Mouse (Mus musculus) layer of hippocampus, adult 2 months (tissue): ENCODE data around the gene Slc38a2. TPM values are rescaled to one million over a fixed set of nuclear protein-coding genes. Genes with fewer than 3 reads are reported as not detected.

ENCODE experiments used
- DNase-seq, 2 experiments: peaks; one replicate each; pipeline ENCODE4 v3.0.0; 2022; ENCODE audit warnings: low spot score in 2 of 2
- H3K27ac ChIP-seq: fragments of 200-600 bp; 2 replicates; pipeline ENCODE4 v1.8.1; 2022
- H3K4me3 ChIP-seq: fragments of 200-600 bp; 2 replicates; pipeline ENCODE4 v1.8.1; 2022; ENCODE audit warnings: mild to moderate bottlenecking
- CTCF ChIP-seq: fragments of 200-600 bp; conservative IDR thresholded peaks from 2 replicates; pipeline ENCODE4 v1.8.1; 2022; ENCODE audit warnings: antibody characterized with exemption, mild to moderate bottlenecking, moderate library complexity
- total RNA-seq, 2 experiments: library from RNA; stranded (reverse); gene quantifications; 2 replicates each; pipeline ENCODE4 v1.2.3; 2021

The Slc38a2 gene
- total RNA-seq, 2 experiments from 2014 or later: 73.5 to 78.1 TPM

DNA sequence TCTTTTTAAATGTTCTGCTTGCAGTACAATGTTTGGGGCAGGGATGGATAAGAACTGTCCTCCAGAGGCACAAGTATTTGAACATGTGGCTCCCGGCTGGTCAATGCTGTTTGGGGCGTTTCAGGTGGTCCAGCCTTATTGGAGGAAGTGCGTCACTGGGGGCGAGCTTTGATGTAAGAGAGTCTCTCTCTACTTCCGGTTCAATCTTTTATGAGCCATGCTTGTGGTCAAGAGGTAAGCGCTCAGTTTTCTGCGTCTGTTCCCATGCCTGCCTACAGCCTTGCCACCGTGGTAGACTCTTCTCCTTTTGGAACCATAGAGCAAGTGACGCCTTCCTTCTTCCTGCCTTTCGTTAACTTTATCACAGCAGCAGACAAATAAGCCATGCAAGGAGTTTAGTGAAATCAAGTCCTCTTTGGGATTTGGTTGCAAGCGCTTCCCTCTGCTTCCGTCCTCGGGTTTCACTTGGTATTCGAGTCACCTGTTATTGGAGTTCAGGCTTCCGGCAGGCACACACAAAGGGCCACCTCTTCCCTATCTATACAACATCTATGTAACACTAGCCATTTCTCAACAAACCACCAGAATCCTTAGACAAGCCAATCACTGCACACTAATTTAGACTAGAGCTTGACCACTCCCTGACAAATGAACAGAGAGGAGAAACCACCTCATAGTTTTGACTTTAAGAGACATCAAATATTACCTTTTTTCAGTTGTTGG, 37.3 kb upstream of the Slc38a2 start:
- no peak overlapping the region for H3K27ac ChIP-seq
- no peak overlapping the region for H3K4me3 ChIP-seq
- TF ChIP-seq CTCF: no peak
- no peak for DNase-seq

DNA sequence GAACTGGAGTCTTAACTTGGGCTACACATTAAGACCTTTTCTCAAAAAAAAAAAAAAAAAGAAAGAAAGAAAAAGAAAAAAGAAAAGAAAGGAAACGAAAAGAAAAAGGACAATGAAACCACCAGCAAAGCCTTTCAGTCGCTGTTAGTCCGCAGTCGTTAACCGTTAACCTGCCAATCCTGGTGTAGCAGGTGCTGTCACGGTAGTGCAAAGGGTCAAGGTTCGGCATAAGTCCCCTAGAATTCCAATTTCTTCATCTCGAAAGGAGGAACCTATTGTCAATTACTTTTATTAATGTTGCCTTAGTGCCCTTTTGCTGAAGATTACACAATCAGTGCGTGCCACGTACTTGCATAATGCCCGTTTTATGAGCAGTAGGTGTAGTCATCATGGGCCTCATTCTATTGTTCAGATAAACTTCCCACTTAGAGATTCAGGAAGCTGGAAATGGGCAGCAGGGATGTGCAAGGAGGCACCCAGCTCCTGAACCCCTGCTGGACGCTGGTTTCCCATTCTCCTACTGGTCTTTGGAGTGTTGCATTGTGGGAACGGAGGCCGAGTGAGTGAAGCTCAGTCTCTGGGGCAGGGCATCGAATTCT, 36.1 kb upstream of the Slc38a2 start:
- no peak for DNase-seq
- no peak for TF ChIP-seq CTCF
- no peak overlapping the region for H3K4me3 ChIP-seq

DNA sequence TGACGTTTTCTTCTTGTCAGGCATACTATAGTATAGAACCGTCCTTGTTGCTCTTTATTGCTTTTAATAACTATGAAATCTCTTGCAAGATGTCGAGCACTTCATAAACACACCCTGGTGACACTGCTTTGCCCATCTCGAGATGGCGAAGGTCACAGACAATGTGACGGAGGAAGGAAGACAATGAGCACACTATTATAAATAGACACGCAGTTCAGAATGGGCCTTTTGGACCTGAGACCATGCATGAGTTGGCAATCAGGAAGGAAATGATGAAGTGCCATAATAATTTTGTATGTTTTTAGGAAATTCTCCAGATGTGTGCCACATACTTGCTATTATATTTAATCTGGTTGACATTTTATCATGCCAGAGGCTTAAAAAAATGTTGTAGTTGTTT, 34.9 kb upstream of the Slc38a2 start:
- TF ChIP-seq CTCF: no peak
- Histone ChIP-seq H3K27ac (no peak overlapping the region), H3K4me3 (no peak overlapping the region)
- DNase-seq: no peak

More for the DNA sequence above, 36.1 kb upstream of the Slc38a2 start:
- no peak overlapping the region for H3K27ac ChIP-seq

- TF ChIP-seq CTCF: no peak
- no peak overlapping the region for H3K4me3 ChIP-seq
- no peak overlapping the region for H3K27ac ChIP-seq
- DNase-seq: no peak
Measured at GRCm38 (mm10) chr15:96730416-96730815, 30.9 kb upstream of the Slc38a2 start.

GRCm38 (mm10) chr15:96729785-96730184, 30.3 kb upstream of the Slc38a2 start:
- TF ChIP-seq CTCF: no peak
- no peak overlapping the region for H3K27ac ChIP-seq
- no peak overlapping the region for H3K4me3 ChIP-seq
- no peak for DNase-seq

GRCm38 (mm10) chr15:96728993-96729392, 29.5 kb upstream of the Slc38a2 start:
- no peak for DNase-seq
- Histone ChIP-seq H3K4me3 (no peak overlapping the region), H3K27ac (no peak overlapping the region)
- TF ChIP-seq CTCF: no peak

DNA sequence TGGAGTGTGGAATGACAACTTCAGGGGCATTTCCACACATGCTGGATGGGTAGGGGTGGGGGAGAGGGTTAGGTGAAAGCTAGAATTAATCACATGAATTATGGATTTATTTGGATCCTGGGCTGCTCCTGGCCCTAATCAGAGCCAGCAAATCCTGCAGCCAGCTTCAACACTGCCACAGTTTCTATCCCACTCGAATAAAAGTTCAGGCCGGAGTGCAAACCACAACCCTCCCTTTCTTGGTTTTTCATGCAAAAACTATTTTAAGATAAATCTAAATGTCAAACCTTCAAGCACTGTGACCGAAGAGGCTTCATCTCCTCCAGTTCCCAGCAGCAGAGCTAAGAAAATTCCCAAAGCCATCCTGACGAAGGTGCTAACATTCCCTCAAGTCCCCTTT, 28.8 kb upstream of the Slc38a2 start:
- DNase-seq: no peak
- no peak overlapping the region for H3K4me3 ChIP-seq
- TF ChIP-seq CTCF: no peak
- H3K27ac ChIP-seq: no peak overlapping the region

DNA sequence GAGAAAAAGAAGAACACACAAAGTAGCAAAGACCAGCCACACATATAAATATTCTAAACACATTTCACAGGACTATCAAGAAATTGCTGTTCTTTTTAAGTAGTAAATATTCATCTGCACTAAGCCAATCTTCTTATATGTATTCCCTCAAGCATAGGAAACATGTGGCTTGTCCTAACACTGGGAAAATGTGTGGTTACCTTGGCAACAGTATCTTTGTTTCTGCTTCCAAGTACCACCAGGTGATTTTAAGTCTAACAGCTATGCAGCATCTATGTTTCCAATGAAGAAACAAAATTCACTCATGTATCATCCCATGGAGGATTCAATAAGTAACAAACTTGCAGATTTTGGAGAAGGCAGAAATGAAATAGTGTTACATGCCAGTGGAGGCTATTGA, 25.0 kb upstream of the Slc38a2 start:
- Histone ChIP-seq H3K27ac (no peak overlapping the region), H3K4me3 (no peak overlapping the region)
- DNase-seq: no peak
- no peak for TF ChIP-seq CTCF

GRCm38 (mm10) chr15:96722228-96722627, 22.7 kb upstream of the Slc38a2 start:
- DNase-seq: no peak
- Histone ChIP-seq H3K27ac (no peak overlapping the region), H3K4me3 (no peak overlapping the region)
- TF ChIP-seq CTCF: no peak

DNA sequence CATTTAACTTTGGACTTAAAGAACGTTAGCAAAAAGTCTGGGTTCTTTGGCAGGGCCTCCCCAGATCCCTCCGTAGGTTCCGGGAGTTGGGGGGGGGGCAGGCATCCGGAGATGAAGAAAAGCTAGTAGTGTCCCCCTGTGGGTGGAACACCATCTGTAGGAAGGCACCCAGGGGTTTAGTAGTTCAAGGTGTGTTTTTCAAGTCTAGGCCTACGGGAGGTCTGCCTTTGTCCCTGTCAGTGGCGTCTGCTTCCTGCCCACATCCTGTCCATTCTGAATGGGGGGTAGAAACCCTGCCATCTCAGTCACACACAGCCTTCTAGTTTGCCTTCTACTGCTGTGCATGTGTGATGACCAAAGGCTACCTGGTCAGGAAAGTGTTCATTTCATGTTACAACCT, 20.6 kb upstream of the Slc38a2 start:
- no peak for TF ChIP-seq CTCF
- H3K27ac ChIP-seq: no peak overlapping the region
- no peak overlapping the region for H3K4me3 ChIP-seq
- DNase-seq: no peak

DNA sequence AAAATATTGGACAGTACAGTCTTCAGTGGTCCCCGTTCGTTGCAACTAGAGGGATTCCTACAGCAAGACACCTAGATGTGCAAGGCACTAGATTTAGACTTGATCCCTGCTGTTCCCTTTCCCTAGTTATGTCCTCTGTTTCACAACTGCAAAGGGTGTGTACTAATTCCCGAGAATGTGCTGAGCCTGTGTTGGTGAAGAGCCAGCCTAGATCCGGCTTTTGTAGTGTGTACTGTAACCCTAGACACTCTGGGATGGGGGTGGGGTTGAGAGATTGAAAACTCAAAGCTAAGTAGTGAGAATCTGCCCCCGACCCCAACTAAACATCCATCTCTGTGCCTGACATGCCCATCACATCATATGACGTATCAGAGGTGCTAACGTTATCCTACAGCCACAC, 18.9 kb upstream of the Slc38a2 start:
- Histone ChIP-seq H3K4me3 (no peak overlapping the region), H3K27ac (no peak overlapping the region)
- no peak for TF ChIP-seq CTCF
- no peak for DNase-seq

DNA sequence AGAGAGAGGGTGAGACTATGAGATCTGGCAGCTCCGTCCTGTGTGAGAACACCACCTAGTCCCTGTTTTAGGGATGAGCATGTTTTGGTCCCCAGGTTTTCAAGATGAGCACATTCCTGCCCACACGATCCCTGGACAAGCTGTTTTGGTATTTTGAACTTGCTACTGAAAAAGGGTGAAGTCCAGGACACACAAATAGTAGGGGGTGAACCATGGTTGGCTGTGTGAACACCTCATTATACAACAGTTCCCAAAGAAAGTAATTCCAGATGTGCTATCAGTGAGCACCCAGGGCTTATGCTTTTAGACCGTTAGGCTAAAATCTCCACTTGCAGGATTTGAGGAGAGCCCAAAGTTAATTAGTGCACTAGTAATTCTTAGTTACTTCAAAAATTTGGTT, 17.7 kb upstream of the Slc38a2 start:
- no peak for TF ChIP-seq CTCF
- Histone ChIP-seq H3K4me3 (no peak overlapping the region), H3K27ac (no peak overlapping the region)
- no peak for DNase-seq

GRCm38 (mm10) chr15:96716371-96716770, 16.8 kb upstream of the Slc38a2 start:
- H3K4me3 ChIP-seq: no peak overlapping the region
- no peak overlapping the region for H3K27ac ChIP-seq
- DNase-seq: no peak
- TF ChIP-seq CTCF: no peak

DNA sequence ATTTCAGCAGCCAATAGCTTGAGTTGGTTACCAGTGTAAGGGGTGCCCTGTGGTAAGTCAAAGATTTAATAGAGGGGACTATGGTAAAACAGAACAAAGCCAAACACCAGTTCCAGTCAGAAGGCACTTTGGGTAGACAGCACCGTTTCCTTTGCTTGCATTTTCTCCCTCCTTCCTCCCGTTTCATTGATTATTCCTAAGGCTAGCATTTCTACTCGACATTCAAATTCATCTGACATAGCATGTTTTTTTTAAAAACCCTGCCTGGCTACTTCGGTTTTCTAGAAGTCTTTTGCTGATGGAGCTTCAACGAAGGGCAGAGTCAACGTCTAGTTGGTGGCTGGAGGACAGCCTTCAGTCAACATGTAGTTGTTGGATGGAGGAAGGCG, 16.2 kb upstream of the Slc38a2 start:
- Histone ChIP-seq H3K4me3 (no peak overlapping the region), H3K27ac (no peak overlapping the region)
- DNase-seq: no peak
- no peak for TF ChIP-seq CTCF
